Mouse (Mus musculus) heart, embryonic 16.5 days (tissue): ENCODE measurements around the gene Cmpk2. TPM values are rescaled to one million over a fixed set of nuclear protein-coding genes. Genes with fewer than 3 reads are reported as not detected.
"Not testable (repeated sequence)": the region's sequence is repeated elsewhere in the genome, so short reads cannot be mapped to it uniquely, and the experiment has no call there.

Experiments
- ATAC-seq: fragments of 200-750 bp; cut with Nextera tagmentation; replicated peaks from 2 replicates; pipeline ENCODE4 v1.8.0; 2017; ENCODE audit warnings: moderate number of reproducible peaks; ENCODE audit not compliant: insufficient read depth, low FRiP score; ENCODE audit errors: extremely low read depth
- H3K27ac ChIP-seq: fragments of 300-500 bp; sonication (generic); 2 replicates; pipeline ENCODE4 v1.5.1; 2014; ENCODE audit warnings: mild to moderate bottlenecking, low read length, control low read depth, moderate library complexity
- H3K27me3 ChIP-seq: fragments of 300-500 bp; sonication (generic); 2 replicates; pipeline ENCODE4 v1.6.1; 2014; ENCODE audit warnings: low read length, mixed read lengths; ENCODE audit not compliant: control insufficient read depth, insufficient read depth
- H3K36me3 ChIP-seq: fragments of 300-500 bp; sonication (generic); 2 replicates; pipeline ENCODE4 v1.6.1; 2014; ENCODE audit not compliant: control insufficient read depth, insufficient read depth
- H3K4me1 ChIP-seq: fragments of 300-500 bp; sonication (generic); 2 replicates; pipeline ENCODE4 v1.6.1; 2014; ENCODE audit warnings: low read length, mixed read lengths; ENCODE audit not compliant: control insufficient read depth, insufficient read depth
- H3K4me2 ChIP-seq: fragments of 300-500 bp; sonication (generic); 2 replicates; pipeline ENCODE4 v1.6.1; 2014; ENCODE audit warnings: low read depth, mild to moderate bottlenecking, control low read depth, low read length
- H3K4me3 ChIP-seq: fragments of 300-500 bp; sonication (generic); 2 replicates; pipeline ENCODE4 v1.5.1; 2014; ENCODE audit warnings: mild to moderate bottlenecking, control low read depth, low read length
- H3K9ac ChIP-seq: fragments of 300-500 bp; sonication (generic); 2 replicates; pipeline ENCODE4 v1.6.1; 2014; ENCODE audit warnings: low read length, control low read depth
- H3K9me3 ChIP-seq: fragments of 300-500 bp; sonication (generic); replicated peaks from 2 replicates; pipeline ENCODE4 v1.6.1; 2016; ENCODE audit warnings: low read length; ENCODE audit not compliant: control insufficient read depth
- WGBS: fragments of 180-500 bp; shearing (Covaris S2); extraction: QIAGEN DNeasy Blood & Tissue Kit; methylation state at CpG from one replicate; pipeline ENCODE4 v1.1.7; 2014; 5-methylcytosine and 5-hydroxymethylcytosine counted together
- polyA plus RNA-seq: library from polyadenylated mRNA; unstranded; fragments of >200 nt; fragmentation: Nextera tagmentation; extraction: Ambion mirVana; gene quantifications from 2 replicates; pipeline ENCODE4 v1.2.1, GENCODE M21; 2015

Gene Cmpk2
- polyA plus RNA-seq, 1 experiment from 2014 or later, result 4.1 TPM

DNA sequence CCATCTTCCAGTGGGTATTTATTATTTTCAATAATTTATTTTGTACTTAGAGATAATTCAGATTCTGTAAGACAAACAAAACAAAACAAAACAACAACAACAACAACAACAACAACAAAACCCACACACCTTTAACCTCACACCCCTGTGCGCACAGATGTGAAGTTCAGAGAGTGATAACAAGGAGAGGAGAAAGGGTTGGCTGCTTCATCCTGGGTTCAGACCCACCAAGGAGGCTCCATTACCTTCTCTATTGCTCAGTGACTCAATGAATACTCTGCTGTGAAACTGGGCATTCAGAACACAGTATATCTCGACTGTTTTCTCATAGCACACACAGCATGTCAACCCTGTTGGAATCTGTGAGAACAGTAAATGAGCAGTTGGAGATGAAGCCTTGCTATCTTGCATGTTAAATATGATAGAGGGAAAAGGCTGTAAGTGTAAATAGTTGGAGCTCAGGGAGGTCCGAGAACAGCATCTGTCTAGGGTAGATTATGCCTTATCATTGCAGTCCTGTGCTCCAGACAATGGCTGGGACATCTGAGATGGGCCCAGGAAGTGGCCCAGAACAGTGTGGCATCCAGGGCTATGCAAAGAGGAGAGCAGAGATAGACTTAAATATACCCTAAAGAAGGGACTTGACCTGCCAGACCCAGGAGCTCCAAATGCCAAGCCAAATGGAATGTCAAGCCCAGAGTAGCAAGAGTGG is 3.9 kb downstream of the Cmpk2 start:
- 66% methylated on average over 3 of the region's 3 CpGs for WGBS
- Histone ChIP-seq H3K4me2 (no peak overlapping the region), H3K36me3 (no peaks in the 10 kb centered on the region), H3K9me3 (no peaks in the 10 kb centered on the region), H3K27me3 (no peaks in the 10 kb centered on the region), H3K4me3 (no peak overlapping the region), H3K9ac (no peak overlapping the region), H3K4me1 (peaks cover 4% of the 10 kb centered on the region; the same call in 1 of the 2 replicates), H3K27ac (no peak overlapping the region)
- no peak for ATAC-seq

DNA sequence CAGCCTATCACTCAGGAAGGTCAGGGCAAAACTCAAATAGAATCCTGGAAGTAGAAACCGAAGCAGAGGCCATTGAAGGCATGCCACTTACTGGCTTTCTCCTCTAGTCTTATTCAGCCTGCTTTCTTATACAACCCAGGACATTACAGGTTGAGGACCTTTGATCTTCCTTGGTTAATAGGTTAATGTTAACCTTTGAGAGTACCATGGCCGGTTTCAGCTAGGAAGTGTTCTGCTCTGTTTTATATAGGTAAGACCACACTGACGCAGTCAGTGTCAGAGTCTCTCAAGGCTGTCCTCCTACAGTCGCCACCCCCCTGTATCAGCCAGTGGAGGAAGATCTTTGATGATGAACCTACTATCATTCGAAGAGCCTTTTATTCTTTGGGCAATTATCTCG is 4.7 kb downstream of the Cmpk2 start:
- Histone ChIP-seq H3K27me3 (no peaks in the 10 kb centered on the region), H3K36me3 (no peaks in the 10 kb centered on the region), H3K9me3 (no peaks in the 10 kb centered on the region), H3K4me2 (no peak overlapping the region), H3K27ac (no peak overlapping the region), H3K9ac (no peak overlapping the region), H3K4me3 (no peak overlapping the region), H3K4me1 (peaks cover 8% of the 10 kb centered on the region; the same call in 1 of the 2 replicates)
- WGBS, result 89% methylated on average over 6 of the region's 6 CpGs
- ATAC-seq, result no peak

DNA sequence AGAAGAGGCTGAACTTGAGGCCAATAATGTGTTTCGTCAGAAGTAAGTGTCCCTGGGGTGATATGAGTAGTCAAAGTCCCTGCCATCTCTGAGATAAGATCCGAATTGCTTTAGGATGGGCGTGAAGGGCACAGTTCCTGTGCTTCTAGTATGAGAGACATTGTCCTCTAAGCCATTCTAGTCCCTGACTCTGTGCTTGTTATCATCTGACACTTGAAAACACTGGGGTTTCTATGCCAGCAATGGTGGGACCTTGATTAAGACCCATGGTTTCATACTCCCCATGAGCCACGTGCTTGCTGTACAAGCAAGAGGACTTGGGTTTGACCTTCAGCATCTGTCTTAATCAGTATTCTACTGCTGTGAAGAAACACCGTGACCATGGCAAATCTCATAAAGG is 8.2 kb downstream of the Cmpk2 start:
- Histone ChIP-seq H3K4me3 (no peak overlapping the region), H3K27me3 (no peaks in the 10 kb centered on the region), H3K9ac (no peak overlapping the region), H3K4me2 (no peak overlapping the region), H3K4me1 (peaks cover 4% of the 10 kb centered on the region; the same call in 1 of the 2 replicates), H3K9me3 (no peaks in the 10 kb centered on the region), H3K36me3 (no peaks in the 10 kb centered on the region), H3K27ac (no peak overlapping the region)
- 65% methylated on average over 5 of the region's 5 CpGs for WGBS
- no peak for ATAC-seq

DNA sequence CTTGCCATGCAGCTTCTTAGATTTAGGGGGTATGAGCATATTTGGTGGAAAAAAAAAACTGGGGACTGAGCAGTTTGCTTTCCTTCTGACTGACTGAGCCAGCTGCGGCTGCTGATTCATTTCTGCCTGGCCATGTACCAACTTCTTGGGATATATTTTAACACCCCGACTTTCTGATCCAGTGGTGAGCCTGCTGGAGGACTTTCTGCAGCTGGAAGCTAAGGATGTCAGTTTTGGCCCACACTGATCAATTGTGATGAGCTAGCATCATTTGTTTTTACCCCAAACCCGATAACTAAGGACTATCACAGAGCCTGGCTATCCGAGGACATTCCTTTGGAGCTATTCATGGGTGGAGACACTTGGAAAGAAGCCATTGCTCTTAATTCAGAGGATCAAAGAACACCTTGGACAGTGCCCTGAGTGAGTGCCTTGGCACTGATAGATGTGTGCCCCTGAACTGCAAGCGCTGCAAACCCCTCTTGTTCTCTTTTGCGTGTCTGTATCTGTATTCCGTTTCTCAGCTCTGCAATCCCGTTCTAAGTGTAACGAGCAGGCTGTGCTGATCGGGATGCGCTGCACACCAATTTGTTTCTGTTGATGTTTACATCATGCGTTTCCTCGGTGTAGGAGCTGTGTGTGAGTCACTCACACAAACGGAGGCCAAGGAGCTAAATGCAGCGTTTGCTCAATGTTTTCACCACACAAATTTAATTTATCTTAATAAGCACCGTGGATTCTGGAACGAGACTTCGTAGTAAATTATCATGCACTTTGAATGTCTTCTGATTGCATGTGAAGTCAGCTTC is 9.4 kb downstream of the Cmpk2 start:
- H3K9ac ChIP-seq, result no peak overlapping the region
- H3K4me2 ChIP-seq, result no peak overlapping the region
- ATAC-seq, result no peak
- H3K4me1 ChIP-seq, result peaks cover 4% of the 10 kb centered on the region; the same call in 1 of the 2 replicates
- no peak overlapping the region for H3K4me3 ChIP-seq
- WGBS, result 60% methylated on average over 18 of the region's 18 CpGs
- no peak overlapping the region for H3K27ac ChIP-seq
- H3K27me3 ChIP-seq, result no peaks in the 10 kb centered on the region
- no peaks in the 10 kb centered on the region for H3K9me3 ChIP-seq
- H3K36me3 ChIP-seq, result no peaks in the 10 kb centered on the region

DNA sequence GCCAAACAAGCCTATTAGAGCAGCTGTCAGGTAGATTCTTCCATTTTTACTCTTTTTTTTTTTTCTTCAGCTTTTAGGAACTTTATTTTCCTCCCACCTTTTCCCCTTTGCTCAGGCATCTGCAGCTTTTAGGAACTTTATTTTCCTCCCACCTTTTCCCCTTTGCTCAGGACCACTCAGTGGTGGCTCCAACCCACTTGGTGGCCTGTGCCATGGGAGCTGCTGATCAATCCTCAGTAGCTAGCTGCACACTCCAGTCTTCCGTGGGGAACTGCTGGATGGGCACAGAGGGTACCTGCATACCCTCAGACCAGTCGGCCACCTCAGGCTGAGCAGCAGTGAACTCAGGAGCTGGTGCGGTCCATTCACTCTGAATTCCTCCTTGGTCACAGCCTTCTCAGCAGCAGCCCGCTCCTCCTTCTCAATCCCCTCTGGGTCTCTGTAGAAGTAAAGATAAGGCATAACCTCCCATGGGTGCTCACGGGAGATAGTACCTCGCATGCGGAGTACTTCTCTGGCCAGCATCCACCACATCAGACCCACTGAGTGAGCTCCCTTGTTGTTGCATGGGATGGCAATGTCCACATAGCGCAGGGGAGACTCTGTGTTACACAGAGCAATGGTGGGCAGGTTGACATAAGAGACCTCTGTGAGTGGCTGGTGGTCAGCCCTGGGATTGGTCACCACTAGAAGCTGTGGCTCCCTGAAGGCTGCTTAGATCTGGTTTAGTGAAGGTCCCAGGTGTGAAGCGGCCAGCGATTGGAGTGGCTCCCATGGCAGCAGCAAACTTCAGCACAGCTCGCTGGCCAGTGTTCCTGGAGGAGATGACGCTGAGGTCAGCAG is 17.0 kb downstream of the Cmpk2 start:
- WGBS, result 80% methylated on average over 12 of the region's 12 CpGs
- H3K36me3 ChIP-seq, H3K9me3 ChIP-seq, H3K4me3 ChIP-seq, H3K4me1 ChIP-seq, H3K4me2 ChIP-seq, H3K9ac ChIP-seq, H3K27me3 ChIP-seq, H3K27ac ChIP-seq, ATAC-seq: not testable (repeated sequence)

DNA sequence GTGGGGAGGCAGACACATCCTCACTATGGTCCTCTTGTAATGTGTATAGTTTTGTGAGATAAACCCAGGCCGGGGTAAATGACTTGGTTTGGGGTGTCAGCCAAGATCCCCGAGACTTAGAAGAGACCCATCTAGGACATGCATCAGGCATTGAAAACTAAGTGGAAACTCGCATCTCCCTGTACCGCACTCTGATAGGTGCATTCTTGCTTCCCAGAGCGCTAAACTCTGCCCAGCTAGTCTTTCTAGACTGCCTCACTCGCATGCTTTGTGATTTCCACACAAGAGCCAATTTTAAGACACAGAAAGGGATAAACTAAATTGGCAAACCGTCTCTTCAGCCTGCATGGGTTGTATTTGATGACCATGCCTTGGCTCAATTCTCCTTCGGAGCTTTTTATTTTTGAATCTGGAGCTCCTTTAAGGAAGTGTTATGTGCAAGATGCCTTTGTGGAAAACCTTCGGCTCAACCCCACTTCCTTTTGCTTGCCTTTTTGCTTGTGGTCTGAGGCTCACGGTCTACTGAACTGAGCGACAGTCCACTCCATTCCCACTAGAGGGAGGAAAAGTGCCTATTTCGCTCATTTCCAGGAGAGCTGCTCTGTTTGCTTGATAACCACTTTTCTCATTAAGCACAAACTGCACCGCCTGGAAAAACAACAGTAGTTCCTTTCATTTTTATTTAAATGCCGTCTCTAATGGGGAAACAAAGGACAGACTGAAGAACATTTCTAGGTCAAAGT is 19.0 kb downstream of the Cmpk2 start:
- H3K9ac ChIP-seq, result no peak overlapping the region
- ATAC-seq, result no peak
- no peak overlapping the region for H3K4me2 ChIP-seq
- no peaks in the 10 kb centered on the region for H3K4me1 ChIP-seq
- H3K36me3 ChIP-seq, result no peaks in the 10 kb centered on the region
- no peaks in the 10 kb centered on the region for H3K27me3 ChIP-seq
- no peak overlapping the region for H3K4me3 ChIP-seq
- 49% methylated on average over 14 of the region's 14 CpGs for WGBS
- no peaks in the 10 kb centered on the region for H3K9me3 ChIP-seq
- H3K27ac ChIP-seq, result no peak overlapping the region

DNA sequence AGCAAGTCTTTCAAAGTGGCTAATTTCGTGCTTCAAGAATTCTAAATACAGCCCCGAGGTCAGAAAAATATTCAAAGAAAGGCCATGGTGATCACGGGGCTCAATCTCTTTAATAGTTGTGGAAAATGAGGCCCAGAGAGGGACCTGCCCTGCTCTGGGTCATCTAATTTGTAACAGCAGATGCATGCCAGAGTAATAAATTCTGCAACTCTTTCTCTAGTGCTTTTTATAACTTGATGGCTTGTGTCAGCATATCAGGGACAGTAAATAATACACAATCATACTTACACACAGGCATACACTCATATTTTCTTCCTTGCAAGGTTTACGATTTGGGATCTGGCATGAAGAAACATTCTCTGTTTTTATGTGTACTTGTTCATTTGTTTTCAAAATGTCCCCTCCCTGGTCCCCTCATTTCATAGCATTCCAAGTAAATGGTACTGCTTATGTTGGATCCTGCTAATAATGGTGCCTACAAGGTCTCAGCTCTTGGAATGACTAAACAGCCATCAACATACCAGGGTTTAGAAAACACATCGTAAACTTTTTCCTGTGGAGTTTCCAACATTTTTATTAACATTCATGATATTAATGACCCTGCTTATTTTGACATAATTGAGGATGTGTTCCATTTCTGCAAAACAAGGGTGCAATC is 19.7 kb downstream of the Cmpk2 start:
- H3K27me3 ChIP-seq, result no peaks in the 10 kb centered on the region
- no peaks in the 10 kb centered on the region for H3K4me1 ChIP-seq
- H3K27ac ChIP-seq, result no peak overlapping the region
- no peaks in the 10 kb centered on the region for H3K9me3 ChIP-seq
- no peak overlapping the region for H3K4me3 ChIP-seq
- H3K9ac ChIP-seq, result no peak overlapping the region
- no peak overlapping the region for H3K4me2 ChIP-seq
- H3K36me3 ChIP-seq, result no peaks in the 10 kb centered on the region
- 66% methylated on average over 5 of the region's 5 CpGs for WGBS
- no peak for ATAC-seq

DNA sequence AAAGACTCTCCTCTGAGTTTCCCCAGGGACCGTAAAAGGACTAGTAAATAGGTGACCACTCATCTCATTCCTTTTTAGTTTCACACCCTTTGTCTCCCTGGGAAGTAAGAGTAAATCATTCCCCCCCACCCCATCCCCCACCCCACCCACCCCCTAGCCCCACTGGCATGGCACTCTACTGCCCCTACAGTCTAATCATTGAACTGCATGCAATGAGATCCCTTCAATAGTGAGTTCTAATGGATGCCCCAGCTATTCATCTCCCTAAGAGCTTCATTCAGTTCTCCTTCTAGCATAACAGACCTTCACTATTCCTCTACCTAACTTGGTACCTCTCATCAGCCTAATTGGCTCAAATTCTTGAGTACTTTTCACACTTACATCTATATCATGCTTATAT is 20.9 kb downstream of the Cmpk2 start:
- WGBS, result 82% methylated on average over 1 of the region's 1 CpGs

More for the DNA sequence above, 20.9 kb downstream of the Cmpk2 start:
- Histone ChIP-seq H3K9ac (no peak overlapping the region), H3K9me3 (no peaks in the 10 kb centered on the region), H3K4me3 (no peak overlapping the region), H3K4me2 (no peak overlapping the region), H3K4me1 (no peaks in the 10 kb centered on the region), H3K27ac (no peak overlapping the region), H3K36me3 (no peaks in the 10 kb centered on the region), H3K27me3 (no peaks in the 10 kb centered on the region)
- ATAC-seq, result no peak
